Mouse (Mus musculus) embryonic facial prominence, embryonic 11.5 days (tissue): ENCODE data around the gene Olfr1432. TPM values are rescaled to one million over a fixed set of nuclear protein-coding genes. Genes with fewer than 3 reads are reported as not detected.
"Not testable (repeated sequence)": the region's sequence is repeated elsewhere in the genome, so short reads cannot be mapped to it uniquely, and the experiment has no call there.

Experiments used
- ATAC-seq: fragments of 200-750 bp; cut with Nextera tagmentation; replicated peaks from 2 replicates; pipeline ENCODE4 v1.8.0; 2017; ENCODE audit warnings: low read depth; ENCODE audit not compliant: insufficient number of reproducible peaks, low FRiP score, low TSS enrichment
- DNase-seq: peaks from one replicate; pipeline ENCODE4 v3.0.0-alpha.2; 2015; ENCODE audit warnings: low spot score
- H3K27ac ChIP-seq: fragments of 300-500 bp; sonication (generic); replicated peaks from 2 replicates; pipeline ENCODE4 v1.5.1; 2014; ENCODE audit warnings: mild to moderate bottlenecking, low read depth, low read length, control low read depth
- H3K27me3 ChIP-seq: fragments of 300-500 bp; sonication (generic); 2 replicates; pipeline ENCODE4 v1.6.1; 2014; ENCODE audit warnings: mild to moderate bottlenecking, low read length, moderate library complexity, mixed read lengths; ENCODE audit not compliant: control insufficient read depth, insufficient read depth
- H3K36me3 ChIP-seq: fragments of 300-500 bp; sonication (generic); replicated peaks from 2 replicates; pipeline ENCODE4 v1.6.1; 2014; ENCODE audit warnings: low read depth, mild to moderate bottlenecking, low read length, moderate library complexity, mixed read lengths; ENCODE audit not compliant: control insufficient read depth, insufficient read depth
- H3K4me1 ChIP-seq: fragments of 300-500 bp; sonication (generic); 2 replicates; pipeline ENCODE4 v1.6.1; 2014; ENCODE audit warnings: low read length, mixed read lengths; ENCODE audit not compliant: control insufficient read depth, insufficient read depth
- H3K4me2 ChIP-seq: fragments of 300-500 bp; sonication (generic); 2 replicates; pipeline ENCODE4 v1.6.1; 2014; ENCODE audit warnings: low read depth, mild to moderate bottlenecking, control low read depth, low read length, moderate library complexity
- H3K4me3 ChIP-seq: fragments of 300-500 bp; sonication (generic); 2 replicates; pipeline ENCODE4 v1.5.1; 2014; ENCODE audit warnings: low read depth, low read length, control low read depth
- H3K9ac ChIP-seq: fragments of 300-500 bp; sonication (generic); replicated peaks from 2 replicates; pipeline ENCODE4 v1.6.1; 2014; ENCODE audit warnings: mild to moderate bottlenecking, control low read depth, low read length
- H3K9me3 ChIP-seq: fragments of 300-500 bp; sonication (generic); replicated peaks from 2 replicates; pipeline ENCODE4 v1.6.1; 2016; ENCODE audit warnings: mild to moderate bottlenecking, low read length, inconsistent platforms, mixed read lengths; ENCODE audit not compliant: control insufficient read depth
- WGBS: fragments of 180-500 bp; shearing (Covaris S2); extraction: QIAGEN DNeasy Blood & Tissue Kit; methylation state at CpG from one replicate; pipeline ENCODE4 v1.1.7; 2014; 5-methylcytosine and 5-hydroxymethylcytosine counted together
- polyA plus RNA-seq: library from polyadenylated mRNA; unstranded; fragments of >200 nt; fragmentation: Nextera tagmentation; extraction: Ambion mirVana; gene quantifications from 2 replicates; pipeline ENCODE4 v1.2.1, GENCODE M21; 2014

Olfr1432 gene
- not detected in 2 replicates for polyA plus RNA-seq

DNA sequence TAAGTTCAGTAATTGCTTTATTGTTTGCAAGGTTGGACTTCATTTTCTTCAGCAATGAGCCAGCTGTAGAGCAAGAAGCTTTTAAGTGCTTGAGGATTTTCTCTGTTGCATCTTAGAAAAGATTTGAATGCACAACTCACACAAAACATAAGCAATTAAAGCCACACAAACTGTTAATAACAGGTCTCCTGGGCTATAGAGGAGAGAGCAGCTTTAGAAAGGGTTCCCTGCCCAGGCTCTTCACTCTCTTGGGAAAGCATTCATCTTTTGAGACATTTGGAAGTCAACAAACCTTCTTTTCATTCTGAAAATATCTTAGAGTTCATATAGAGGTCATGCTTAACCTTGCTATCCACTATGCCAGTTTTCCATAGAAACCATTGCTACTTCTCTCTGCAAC, at the start of gene Olfr1432:
Gene Olfr1432, minus strand, starts transcription at position 101 of the 400 bp plus-strand sequence.
- not testable (repeated sequence) for H3K4me3 ChIP-seq, H3K4me2 ChIP-seq, H3K4me1 ChIP-seq, H3K36me3 ChIP-seq, H3K9ac ChIP-seq, DNase-seq, H3K27ac ChIP-seq, ATAC-seq, H3K27me3 ChIP-seq, H3K9me3 ChIP-seq

DNA sequence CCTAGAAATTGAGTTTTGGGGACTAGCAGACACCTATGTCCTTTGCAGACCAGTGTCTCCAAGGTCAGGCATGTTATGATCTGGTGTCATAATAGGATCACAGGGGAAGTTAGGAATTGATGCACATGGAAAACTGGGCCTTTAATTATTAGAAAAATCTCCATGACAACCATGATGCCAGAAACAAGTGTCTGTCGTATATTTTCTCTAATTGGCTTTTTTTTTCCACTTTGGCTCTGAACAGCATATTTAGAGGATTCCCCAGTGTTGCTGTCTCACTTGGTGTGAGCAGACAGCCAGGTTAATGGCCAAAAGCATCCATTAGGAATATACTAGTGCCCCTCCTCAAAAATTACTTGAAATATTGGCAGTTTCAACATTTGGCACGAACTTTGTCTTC, 47.2 kb upstream of the Olfr1432 start, which contains the start of gene Olfr1434:
Gene Olfr1434, plus strand, starts transcription at position 301 of the 400 bp plus-strand sequence.
- Histone ChIP-seq H3K36me3 (no peaks in the 10 kb centered on the region), H3K9me3 (no peaks in the 10 kb centered on the region), H3K4me3 (no peak within 1 kb of the TSS), H3K27me3 (no peaks in the 10 kb centered on the region), H3K4me1 (no peaks in the 10 kb centered on the region), H3K9ac (no peak within 1 kb of the TSS), H3K4me2 (no peak within 1 kb of the TSS), H3K27ac (no peak within 1 kb of the TSS)
- ATAC-seq (no peak), DNase-seq (no peak)
- WGBS: 80% methylated on average over 2 of the region's 2 CpGs

DNA sequence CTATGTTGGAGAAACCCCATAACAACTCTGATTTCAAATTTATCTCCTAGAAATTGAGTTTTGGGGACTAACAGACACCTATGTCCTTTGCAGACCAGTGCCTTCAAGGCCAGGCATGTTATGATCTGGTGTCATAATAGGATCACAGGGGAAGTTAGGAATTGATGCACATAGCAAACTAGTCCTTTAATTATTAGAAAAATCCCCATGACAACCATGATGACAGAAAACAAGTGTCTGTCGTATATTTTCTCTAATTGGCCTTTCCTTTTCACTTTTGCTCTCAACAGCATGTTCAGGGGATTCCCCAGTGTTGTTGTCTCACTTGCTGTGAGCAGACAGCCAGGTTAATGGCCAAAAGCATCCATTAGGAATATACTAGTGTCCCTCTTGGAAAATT, 28.3 kb upstream of the Olfr1432 start, which contains the start of gene Olfr235:
Gene Olfr235, plus strand, starts transcription at position 301 of the 400 bp plus-strand sequence.
- Histone ChIP-seq H3K9ac (no peak within 1 kb of the TSS), H3K4me3 (no peak within 1 kb of the TSS), H3K36me3 (no peaks in the 10 kb centered on the region), H3K4me2 (no peak within 1 kb of the TSS), H3K27me3 (no peaks in the 10 kb centered on the region), H3K4me1 (no peaks in the 10 kb centered on the region), H3K9me3 (no peaks in the 10 kb centered on the region), H3K27ac (no peak within 1 kb of the TSS)
- DNase-seq: no peak
- WGBS: 62% methylated on average over 1 of the region's 1 CpGs
- no peak for ATAC-seq

DNA sequence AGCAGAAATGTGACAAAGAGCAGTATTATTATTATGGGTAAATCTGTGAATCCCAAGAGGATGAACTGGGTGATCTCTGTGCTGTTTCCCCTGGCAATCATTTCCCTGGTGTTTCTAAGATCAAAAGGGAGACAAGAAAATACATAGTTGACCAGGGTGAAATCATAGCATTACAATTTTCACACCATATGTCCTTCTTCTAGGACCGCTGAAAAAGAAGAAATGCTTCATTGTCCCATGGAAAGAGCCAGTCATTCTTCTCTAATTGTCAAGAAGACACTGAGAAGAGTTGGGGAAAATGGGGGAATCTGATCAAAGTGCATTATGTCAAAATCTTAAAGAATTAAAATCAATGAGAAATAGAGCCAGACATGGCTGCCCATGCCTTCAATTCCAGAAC, 9.2 kb upstream of the Olfr1432 start, which contains the start of gene Olfr262:
Gene Olfr262, minus strand, starts transcription at position 101 of the 400 bp plus-strand sequence.
- H3K4me2 ChIP-seq: no peak within 1 kb of the TSS
- no peak within 1 kb of the TSS for H3K9ac ChIP-seq
- no peaks in the 10 kb centered on the region for H3K27me3 ChIP-seq
- ATAC-seq (no peak), DNase-seq (no peak)
- H3K36me3 ChIP-seq: no peaks in the 10 kb centered on the region
- no peak within 1 kb of the TSS for H3K4me3 ChIP-seq
- no peak within 1 kb of the TSS for H3K27ac ChIP-seq
- WGBS: 81% methylated on average over 1 of the region's 1 CpGs
- H3K4me1 ChIP-seq: no peaks in the 10 kb centered on the region
- H3K9me3 ChIP-seq: no peaks in the 10 kb centered on the region

DNA sequence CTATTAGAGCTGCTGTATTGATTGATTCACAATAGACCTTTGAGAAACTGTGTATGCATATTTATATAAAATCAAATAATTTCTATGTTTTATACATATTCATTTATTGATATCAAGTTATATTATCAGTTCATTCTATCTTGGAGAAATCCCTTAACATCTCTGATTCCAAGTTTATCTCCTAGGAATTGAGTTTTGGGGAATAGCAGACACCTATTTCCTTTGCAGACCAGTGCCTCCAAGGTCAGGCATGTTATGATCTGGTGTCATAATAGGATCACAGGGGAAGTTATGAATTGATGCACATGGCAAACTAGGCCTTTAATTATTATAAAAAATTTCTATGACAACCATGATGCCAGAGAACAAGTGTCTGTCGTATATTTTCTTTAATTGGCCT, 32.1 kb downstream of the Olfr1432 start, which contains the start of gene Olfr1431:
Gene Olfr1431, plus strand, starts transcription at position 301 of the 400 bp plus-strand sequence.
- no peak within 1 kb of the TSS for H3K4me2 ChIP-seq
- no peaks in the 10 kb centered on the region for H3K36me3 ChIP-seq
- H3K27me3 ChIP-seq: no peaks in the 10 kb centered on the region
- no peaks in the 10 kb centered on the region for H3K4me1 ChIP-seq
- H3K9me3 ChIP-seq: no peaks in the 10 kb centered on the region
- WGBS: 85% methylated on average over 1 of the region's 1 CpGs
- ATAC-seq (no peak), DNase-seq (no peak)
- no peak within 1 kb of the TSS for H3K27ac ChIP-seq
- H3K4me3 ChIP-seq: no peak within 1 kb of the TSS
- no peak within 1 kb of the TSS for H3K9ac ChIP-seq

DNA sequence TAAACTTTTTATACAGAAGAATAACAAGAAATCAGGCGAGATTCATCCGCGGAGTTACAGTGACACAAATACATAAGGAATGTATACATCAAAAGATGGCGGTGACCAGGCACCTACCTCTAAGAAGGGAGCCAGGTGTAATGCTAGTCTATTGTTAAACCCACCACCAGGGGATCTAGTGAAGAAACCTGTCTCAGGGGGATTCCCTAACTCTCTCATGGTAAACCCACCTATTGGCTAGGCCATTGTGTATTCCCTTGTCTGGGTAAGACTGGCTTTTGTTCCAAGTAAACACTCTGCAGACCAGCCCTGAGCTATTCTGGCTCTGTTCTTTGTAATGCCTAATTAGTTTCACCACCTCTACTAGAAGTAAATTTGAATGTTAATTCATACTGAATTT, 33.3 kb downstream of the Olfr1432 start:
- 74% methylated on average over 4 of the region's 4 CpGs for WGBS
- H3K27ac ChIP-seq, H3K9me3 ChIP-seq, H3K27me3 ChIP-seq, ATAC-seq, DNase-seq, H3K9ac ChIP-seq, H3K4me1 ChIP-seq, H3K4me3 ChIP-seq, H3K4me2 ChIP-seq, H3K36me3 ChIP-seq: not testable (repeated sequence)

Other genes starting within 250 kb of the Olfr1432 start
- not detected in 2 replicates for gene Olfr1423, start 191.3 kb downstream of the Olfr1432 start, polyA plus RNA-seq
- gene Olfr1424, start 169.9 kb downstream of the Olfr1432 start, polyA plus RNA-seq: not detected in 2 replicates
- not detected in 2 replicates for gene Olfr1425, start 154.9 kb downstream of the Olfr1432 start, polyA plus RNA-seq
- gene Olfr1426, start 140.6 kb downstream of the Olfr1432 start, polyA plus RNA-seq: not detected in 2 replicates
- not detected in 2 replicates for gene Olfr1427, start 129.3 kb downstream of the Olfr1432 start, polyA plus RNA-seq
- gene Olfr1428, start 116.7 kb downstream of the Olfr1432 start, polyA plus RNA-seq: not detected in 2 replicates
- not detected in 2 replicates for gene Olfr76, start 109.4 kb downstream of the Olfr1432 start, polyA plus RNA-seq
- gene Olfr1555-ps1, start 62.5 kb downstream of the Olfr1432 start, polyA plus RNA-seq: not detected in 2 replicates
- not detected in 2 replicates for gene Olfr1431, start 32.0 kb downstream of the Olfr1432 start, polyA plus RNA-seq
- not detected in 2 replicates for gene Olfr262, start 9.1 kb upstream of the Olfr1432 start, polyA plus RNA-seq
- not detected in 2 replicates for gene Olfr235, start 28.4 kb upstream of the Olfr1432 start, polyA plus RNA-seq
- gene Olfr1434, start 47.3 kb upstream of the Olfr1432 start, polyA plus RNA-seq: not detected in 2 replicates
- not detected in 2 replicates for gene Olfr1436, start 66.5 kb upstream of the Olfr1432 start, polyA plus RNA-seq
- gene Olfr1437, start 92.5 kb upstream of the Olfr1432 start, polyA plus RNA-seq: not detected in 2 replicates
- gene Olfr1438-ps1, start 103.3 kb upstream of the Olfr1432 start, polyA plus RNA-seq: not detected in 2 replicates
- gene Olfr1440, start 154.7 kb upstream of the Olfr1432 start, polyA plus RNA-seq: not detected in 2 replicates
- not detected in 2 replicates for gene Olfr1441, start 184.8 kb upstream of the Olfr1432 start, polyA plus RNA-seq
- not detected in 2 replicates for gene Pfpl, start 195.3 kb upstream of the Olfr1432 start, polyA plus RNA-seq
- gene Mpeg1, start 228.2 kb upstream of the Olfr1432 start, polyA plus RNA-seq: 0.39 and 0.60 TPM in 2 replicates